Mouse (Mus musculus) gonadal fat pad, adult 2 months (tissue): ENCODE data around the gene Mapkapk2. TPM values are rescaled to one million over a fixed set of nuclear protein-coding genes. Genes with fewer than 3 reads are reported as not detected.

ENCODE experiments used
- DNase-seq: peaks from one replicate; pipeline ENCODE4 v3.0.0-alpha.2; 2012; ENCODE audit warnings: low read depth
- polyA plus RNA-seq: library from polyadenylated mRNA; depleted of rRNA; stranded (reverse); fragments of >200 nt; gene quantifications from 2 replicates; pipeline ENCODE4 v1.2.3, GENCODE M21; 2012; rRNA removed

The Mapkapk2 gene
- polyA plus RNA-seq, 1 experiment, result 90.6 TPM

DNA sequence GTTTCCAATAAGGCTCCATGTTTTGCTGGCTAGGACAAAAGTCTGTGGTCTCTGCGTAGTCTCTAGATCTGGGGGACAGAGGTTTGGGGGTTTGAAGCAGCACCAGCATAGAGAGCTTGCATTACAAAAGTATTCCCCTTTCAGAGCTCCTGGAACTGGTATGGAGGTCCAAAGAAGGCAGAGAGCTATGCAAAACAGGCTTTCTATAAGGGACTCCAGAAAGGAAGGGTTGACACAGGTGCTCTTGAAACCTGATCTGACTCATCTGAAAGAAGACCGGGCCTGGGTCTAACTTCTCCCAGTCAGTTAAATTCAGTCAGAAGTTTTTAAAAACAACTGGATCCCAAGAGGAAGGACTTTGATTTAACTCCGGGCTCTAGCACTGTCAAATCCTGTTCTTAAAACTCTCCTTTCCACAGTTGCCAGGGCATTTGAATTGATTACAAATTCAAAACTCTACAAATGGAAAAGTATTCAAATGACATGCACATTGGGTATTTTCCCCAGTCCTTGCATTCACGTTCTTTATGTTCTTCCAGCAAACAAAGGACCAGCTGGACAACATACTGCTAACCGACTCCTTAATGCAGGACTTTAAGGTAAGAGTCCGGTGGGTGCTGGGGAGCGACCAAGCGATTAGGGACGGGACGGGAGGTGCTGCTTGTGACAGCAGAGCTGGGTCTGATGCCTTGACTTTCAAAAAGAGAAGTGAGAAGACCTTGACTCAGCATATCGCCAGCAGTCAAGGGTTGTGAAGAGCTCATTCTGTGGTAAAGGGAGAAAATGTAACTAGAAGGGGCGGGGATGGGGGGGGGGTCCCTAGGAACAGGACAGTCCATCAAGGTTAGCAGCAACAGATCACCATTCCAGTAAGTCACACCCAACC is 77.0 kb downstream of the Mapkapk2 start:
- DNase-seq, result no peak

DNA sequence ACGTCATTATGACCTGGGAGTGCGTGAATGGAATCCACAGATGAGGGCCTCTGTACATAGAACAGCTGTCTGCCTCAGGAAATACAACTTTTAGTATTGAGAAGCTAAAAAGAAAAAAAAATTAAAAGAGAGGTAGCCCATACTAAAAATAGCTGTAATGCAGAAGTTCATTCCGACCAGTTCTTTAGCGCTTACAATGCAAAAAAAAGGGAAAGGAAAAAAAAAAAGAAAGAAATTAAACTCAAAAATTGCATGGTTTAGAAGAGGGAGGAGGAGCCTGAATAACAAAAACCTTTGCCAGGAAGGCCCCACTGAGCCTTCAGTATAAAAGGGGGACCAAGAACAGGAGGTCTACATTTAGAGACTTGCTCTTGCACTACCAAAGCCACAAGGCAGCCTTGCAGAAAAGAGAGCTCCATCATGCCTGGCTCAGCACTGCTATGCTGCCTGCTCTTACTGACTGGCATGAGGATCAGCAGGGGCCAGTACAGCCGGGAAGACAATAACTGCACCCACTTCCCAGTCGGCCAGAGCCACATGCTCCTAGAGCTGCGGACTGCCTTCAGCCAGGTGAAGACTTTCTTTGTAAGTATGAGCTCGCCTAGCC is 78.0 kb downstream of the Mapkapk2 start, which contains the start of gene Il10:
Gene Il10 (plus strand): TSS at position 354 of the 607 bp plus-strand sequence.
- DNase-seq, result no peak

DNA sequence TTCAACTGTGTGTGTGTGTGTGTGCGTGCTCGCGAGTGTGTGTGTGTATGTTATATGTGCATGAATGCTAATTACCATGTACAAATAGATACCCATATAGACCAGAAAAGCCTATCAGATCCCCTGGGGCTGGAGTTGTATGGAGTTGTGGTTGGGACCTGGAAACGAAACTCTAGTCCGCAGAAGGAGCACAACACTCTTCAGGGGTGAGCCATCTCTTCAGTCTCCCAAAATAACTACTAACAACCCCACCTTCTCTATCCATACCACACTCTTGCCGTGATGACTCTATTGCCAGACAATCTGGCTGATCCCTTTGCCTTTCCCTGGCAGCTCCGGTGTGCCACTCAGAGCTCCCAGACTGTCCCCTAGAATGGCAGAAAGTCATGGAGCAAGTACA is 81.7 kb downstream of the Mapkapk2 start:
- DNase-seq, result no peak

DNA sequence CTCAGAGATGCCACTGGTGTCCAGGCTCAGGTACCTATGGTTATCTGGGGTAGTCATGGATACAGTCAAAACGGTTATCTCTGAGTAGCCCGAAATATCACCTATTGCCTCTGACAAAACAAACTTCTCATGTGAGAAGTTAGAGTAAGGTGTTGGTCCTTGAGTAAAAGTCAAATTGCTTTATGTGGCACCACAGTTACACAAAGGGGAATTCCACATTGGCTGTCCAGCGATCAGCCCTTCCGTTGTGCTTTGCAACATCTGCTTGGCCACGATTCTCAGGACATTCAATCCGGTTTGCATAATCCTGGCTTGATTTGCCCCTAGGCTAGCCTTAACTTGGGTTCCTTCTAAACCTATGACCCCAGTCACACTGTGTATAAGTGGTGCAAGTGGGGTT is 82.3 kb downstream of the Mapkapk2 start:
- DNase-seq, result no peak

DNA sequence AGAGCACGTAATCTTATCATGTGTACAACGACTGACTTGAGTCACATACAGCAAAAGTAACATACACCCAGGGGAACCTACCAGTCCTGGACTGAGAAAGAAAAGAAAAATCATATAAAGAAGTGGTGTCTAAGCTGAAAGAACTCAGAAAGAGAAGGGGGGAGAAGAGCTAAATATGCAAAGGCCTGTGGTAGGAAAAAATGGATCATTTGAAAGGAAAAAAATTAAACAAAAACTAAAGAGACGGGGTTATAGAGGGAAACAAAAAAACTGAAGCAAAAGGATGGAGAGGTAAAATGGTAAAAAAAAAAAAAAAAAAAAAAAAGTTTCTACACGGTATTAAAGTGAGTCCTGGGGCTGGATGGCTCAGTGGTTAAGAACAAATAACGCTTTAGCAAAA is 83.7 kb downstream of the Mapkapk2 start:
- DNase-seq, result no peak

DNA sequence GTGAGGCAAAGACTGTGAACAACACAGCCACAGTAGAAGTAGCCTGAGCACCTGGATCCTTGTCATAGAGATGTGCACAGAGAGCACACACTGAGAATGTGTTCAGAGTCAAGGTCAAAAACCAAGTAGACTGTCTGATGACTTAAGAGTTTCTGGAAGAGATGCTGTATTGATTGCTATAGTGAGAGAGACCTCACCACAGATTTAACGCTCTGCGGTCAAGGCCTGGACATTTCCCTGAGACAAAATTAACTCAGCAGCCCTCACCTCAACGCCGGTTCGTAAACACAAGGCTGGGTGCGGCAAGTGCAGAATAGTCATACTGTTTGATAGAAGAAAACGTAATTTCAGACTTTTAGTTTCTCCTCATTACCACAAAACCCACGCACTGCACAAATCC is 85.1 kb downstream of the Mapkapk2 start:
- DNase-seq, result no peak

DNA sequence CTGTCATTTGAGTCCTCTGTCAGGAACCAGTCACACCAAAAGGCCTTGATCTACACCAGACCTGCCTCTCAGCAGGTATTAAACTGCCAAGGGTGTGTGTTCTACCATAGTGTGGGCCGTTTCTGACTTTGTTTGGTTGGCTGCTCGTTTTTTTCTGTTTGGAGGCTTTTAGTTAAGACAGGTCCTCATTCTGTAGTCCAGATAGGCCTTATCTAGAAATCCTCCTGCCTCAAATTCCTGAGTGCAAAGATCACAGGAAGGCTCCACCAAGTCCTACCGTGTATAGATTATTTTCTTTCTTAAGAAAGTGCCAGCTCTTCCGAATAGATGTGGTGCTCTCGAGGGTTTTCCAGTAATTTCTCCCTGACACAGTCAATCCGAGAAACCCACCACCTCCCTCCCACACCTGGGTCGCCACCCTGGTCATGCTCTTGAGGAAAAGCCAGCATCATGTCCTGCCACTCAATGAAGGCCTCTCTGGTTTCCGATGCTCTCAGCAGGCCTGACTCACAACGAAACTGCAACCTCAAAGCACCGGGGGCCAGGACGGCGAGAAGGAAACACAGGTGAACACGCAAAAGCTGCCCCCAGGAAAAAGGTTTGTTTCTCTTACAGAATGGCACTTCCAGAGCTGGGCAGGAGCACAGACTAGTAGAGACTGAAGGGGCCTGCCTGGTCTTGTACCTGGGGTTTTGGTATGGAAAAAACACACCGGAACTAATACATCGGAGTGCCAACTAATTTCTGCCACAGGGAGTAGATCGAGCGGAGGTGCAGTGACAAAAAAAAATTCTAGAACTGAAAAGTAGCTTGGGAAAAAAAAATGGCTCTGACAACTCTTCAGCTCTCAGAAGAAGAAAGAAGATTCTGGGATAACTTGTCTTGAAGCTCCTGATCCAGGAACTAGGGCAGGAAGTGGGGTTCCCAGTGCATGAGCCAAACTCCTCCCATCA is 87.1 kb downstream of the Mapkapk2 start:
- no peak for DNase-seq

DNA sequence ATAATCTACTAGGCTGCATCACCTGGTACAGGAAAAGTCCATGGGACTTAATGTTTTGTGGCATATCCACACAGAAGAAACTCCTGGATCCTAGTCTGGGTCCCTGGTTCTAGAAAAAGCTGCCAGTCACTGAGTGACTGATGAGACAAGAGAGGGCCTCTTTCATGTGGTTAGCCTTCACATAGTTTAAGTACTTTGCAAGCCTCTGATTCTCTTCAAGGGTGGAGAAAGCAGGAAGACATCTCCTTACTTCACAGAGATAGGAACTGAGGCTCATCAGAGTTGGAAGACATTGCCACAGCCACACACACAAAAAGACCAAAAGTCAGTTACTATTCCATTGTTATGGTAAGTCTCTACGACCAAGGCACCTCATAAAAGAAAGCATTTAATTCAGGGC is 91.6 kb downstream of the Mapkapk2 start:
- DNase-seq, result no peak

Other genes with a start within 250 kb of the Mapkapk2 start
- gene Fcmr, start 232.2 kb downstream of the Mapkapk2 start, polyA plus RNA-seq, result 8.5 and 9.5 TPM in 2 replicates
- gene Il24, start 210.4 kb downstream of the Mapkapk2 start, polyA plus RNA-seq, result 0.36 and 0.42 TPM in 2 replicates
- not detected in 2 replicates for gene Il20, start 186.4 kb downstream of the Mapkapk2 start, polyA plus RNA-seq
- gene Il19, start 157.7 kb downstream of the Mapkapk2 start, polyA plus RNA-seq, result not detected in 2 replicates
- gene Il10, start 78.0 kb downstream of the Mapkapk2 start, polyA plus RNA-seq, result not detected in 2 replicates
- gene Dyrk3, start 40.5 kb upstream of the Mapkapk2 start, polyA plus RNA-seq, result 2.7 and 3.0 TPM in 2 replicates
- gene Eif2d, start 55.4 kb upstream of the Mapkapk2 start, polyA plus RNA-seq, result 35.4 and 44.0 TPM in 2 replicates
- gene Rassf5, start 147.4 kb upstream of the Mapkapk2 start, polyA plus RNA-seq, result 4.0 and 4.8 TPM in 2 replicates
- 12.2 and 14.2 TPM in 2 replicates for gene Ikbke, start 181.8 kb upstream of the Mapkapk2 start, polyA plus RNA-seq